Mouse (Mus musculus): Measurements from ENCODE around the gene Rasgrp2. TPM values are rescaled to one million over a fixed set of nuclear protein-coding genes. Genes with fewer than 3 reads are reported as not detected.
A peak's percentile ranks its signal among the peaks of the same experiment; 100 is the strongest.

Gene Rasgrp2
- polyA plus RNA-seq, 1 experiment from 2014 or later, result 36.9 TPM

GRCm38 (mm10) chr19:6424137-6424881 is 25.2 kb downstream of the Rasgrp2 start:
- Histone ChIP-seq H3K4me3 (replicated peaks) (no peak overlapping the region), H3K36me3 (no peaks in the 10 kb centered on the region), H3K4me2 (replicated peaks) (no peak overlapping the region), H3K27ac (no peak overlapping the region), H3K9me3 (no peaks in the 10 kb centered on the region), H3K9ac (no peak overlapping the region), H3K27me3 (replicated peaks) (peaks cover 75% of the 10 kb centered on the region), H3K4me1 (replicated peaks) (peaks cover 25% of the 10 kb centered on the region)
- ATAC-seq, result no peak
- WGBS, result 64% methylated on average over 8 of the region's 8 CpGs

GRCm38 (mm10) chr19:6425595-6425994 is 26.5 kb downstream of the Rasgrp2 start:
- no peak overlapping the region for H3K4me2 ChIP-seq (replicated peaks)
- peaks cover 75% of the 10 kb centered on the region for H3K27me3 ChIP-seq (replicated peaks)
- peaks cover 25% of the 10 kb centered on the region for H3K4me1 ChIP-seq (replicated peaks)
- no peak overlapping the region for H3K4me3 ChIP-seq (replicated peaks)
- H3K36me3 ChIP-seq, result no peaks in the 10 kb centered on the region
- H3K27ac ChIP-seq, result no peak overlapping the region
- ATAC-seq, result no peak
- no peak overlapping the region for H3K9ac ChIP-seq
- 59% methylated on average over 5 of the region's 5 CpGs for WGBS
- H3K9me3 ChIP-seq, result no peaks in the 10 kb centered on the region

GRCm38 (mm10) chr19:6426703-6427500 is 27.8 kb downstream of the Rasgrp2 start:
- Histone ChIP-seq H3K36me3 (no peaks in the 10 kb centered on the region), H3K4me2 (replicated peaks) (peak overlapping the region; percentile 67; the same call in 1 of the 2 replicates), H3K27ac (no peak overlapping the region), H3K4me1 (replicated peaks) (peaks cover 25% of the 10 kb centered on the region), H3K9me3 (no peaks in the 10 kb centered on the region), H3K4me3 (replicated peaks) (no peak overlapping the region), H3K27me3 (replicated peaks) (peaks cover 75% of the 10 kb centered on the region), H3K9ac (no peak overlapping the region)
- no peak for ATAC-seq
- WGBS, result 22% methylated on average over 13 of the region's 13 CpGs

- Histone ChIP-seq H3K36me3 (no peaks in the 10 kb centered on the region), H3K4me2 (replicated peaks) (peak overlapping the region; percentile 67), H3K27ac (no peak overlapping the region), H3K27me3 (replicated peaks) (peaks cover 75% of the 10 kb centered on the region), H3K9ac (no peak overlapping the region; the same call in 1 of the 2 replicates), H3K4me1 (replicated peaks) (peaks cover 21% of the 10 kb centered on the region), H3K9me3 (no peaks in the 10 kb centered on the region), H3K4me3 (replicated peaks) (peak overlapping the region; percentile 33)
- ATAC-seq, result peak; percentile 62
- under 1% methylated on average over 94 of the region's 94 CpGs for WGBS
Measured at GRCm38 (mm10) chr19:6427653-6428434, 28.7 kb downstream of the Rasgrp2 start.

GRCm38 (mm10) chr19:6428501-6429200 is 29.5 kb downstream of the Rasgrp2 start:
- no peak overlapping the region for H3K27ac ChIP-seq
- peak overlapping the region; percentile 33 for H3K4me3 ChIP-seq (replicated peaks)
- H3K4me2 ChIP-seq (replicated peaks), result peak overlapping the region; percentile 67
- ATAC-seq, result peak; percentile 42; the same call in 1 of the 2 replicates
- 0 out of 2 replicates have a peak overlapping the region, but pooled peaks have one; percentile 5 for H3K9ac ChIP-seq
- peaks cover 72% of the 10 kb centered on the region for H3K27me3 ChIP-seq (replicated peaks)
- H3K4me1 ChIP-seq (replicated peaks), result peaks cover 21% of the 10 kb centered on the region
- under 1% methylated on average over 60 of the region's 60 CpGs for WGBS
- H3K9me3 ChIP-seq, result no peaks in the 10 kb centered on the region
- H3K36me3 ChIP-seq, result no peaks in the 10 kb centered on the region

- Histone ChIP-seq H3K4me2 (replicated peaks) (no peak overlapping the region), H3K36me3 (no peaks in the 10 kb centered on the region), H3K4me3 (replicated peaks) (no peak overlapping the region), H3K9me3 (no peaks in the 10 kb centered on the region), H3K9ac (no peak overlapping the region), H3K27me3 (replicated peaks) (peaks cover 9% of the 10 kb centered on the region; the same call in 1 of the 2 replicates), H3K4me1 (replicated peaks) (no peaks in the 10 kb centered on the region), H3K27ac (no peak overlapping the region)
- WGBS, result 72% methylated on average over 10 of the region's 10 CpGs
- no peak for ATAC-seq
Measured at GRCm38 (mm10) chr19:6443016-6443415, 43.9 kb downstream of the Rasgrp2 start.

- Histone ChIP-seq H3K36me3 (no peaks in the 10 kb centered on the region), H3K4me2 (replicated peaks) (no peak overlapping the region), H3K9ac (no peak overlapping the region), H3K27me3 (replicated peaks) (peaks cover 13% of the 10 kb centered on the region), H3K9me3 (no peaks in the 10 kb centered on the region), H3K4me3 (replicated peaks) (no peak overlapping the region), H3K4me1 (replicated peaks) (no peaks in the 10 kb centered on the region), H3K27ac (no peak overlapping the region)
- 54% methylated on average over 10 of the region's 10 CpGs for WGBS
- no peak for ATAC-seq
Measured at GRCm38 (mm10) chr19:6445761-6446423, 46.8 kb downstream of the Rasgrp2 start.

- WGBS, result 54% methylated on average over 7 of the region's 7 CpGs
- H3K4me2 ChIP-seq (replicated peaks), result no peak overlapping the region
- ATAC-seq, result no peak
- no peak overlapping the region for H3K4me3 ChIP-seq (replicated peaks)
- H3K9me3 ChIP-seq, result no peaks in the 10 kb centered on the region
- no peaks in the 10 kb centered on the region for H3K36me3 ChIP-seq
- no peak overlapping the region for H3K9ac ChIP-seq
- H3K27me3 ChIP-seq (replicated peaks), result peaks cover 13% of the 10 kb centered on the region
- peaks cover 3% of the 10 kb centered on the region; the same call in 1 of the 2 replicates for H3K4me1 ChIP-seq (replicated peaks)
- no peak overlapping the region for H3K27ac ChIP-seq
Measured at GRCm38 (mm10) chr19:6446736-6447437, 47.7 kb downstream of the Rasgrp2 start.

GRCm38 (mm10) chr19:6448752-6449151 is 49.6 kb downstream of the Rasgrp2 start:
- WGBS, result 39% methylated on average over 5 of the region's 5 CpGs
- Histone ChIP-seq H3K4me3 (replicated peaks) (no peak overlapping the region), H3K9me3 (no peaks in the 10 kb centered on the region), H3K4me2 (replicated peaks) (peak overlapping the region; percentile 49), H3K27ac (no peak overlapping the region), H3K27me3 (replicated peaks) (peaks cover 13% of the 10 kb centered on the region), H3K9ac (no peak overlapping the region), H3K36me3 (no peaks in the 10 kb centered on the region), H3K4me1 (replicated peaks) (peaks cover 5% of the 10 kb centered on the region; the same call in 1 of the 2 replicates)
- no peak for ATAC-seq

- peaks cover 10% of the 10 kb centered on the region for H3K27me3 ChIP-seq (replicated peaks)
- H3K4me3 ChIP-seq (replicated peaks), result no peak overlapping the region
- H3K4me2 ChIP-seq (replicated peaks), result no peak overlapping the region
- H3K9ac ChIP-seq, result no peak overlapping the region
- no peaks in the 10 kb centered on the region for H3K36me3 ChIP-seq
- no peak overlapping the region for H3K27ac ChIP-seq
- no peak for ATAC-seq
- WGBS, result 69% methylated on average over 7 of the region's 7 CpGs
- H3K9me3 ChIP-seq, result no peaks in the 10 kb centered on the region
- peaks cover 5% of the 10 kb centered on the region; the same call in 1 of the 2 replicates for H3K4me1 ChIP-seq (replicated peaks)
Measured at GRCm38 (mm10) chr19:6449841-6450240, 50.7 kb downstream of the Rasgrp2 start.
